Mouse (Mus musculus): ENCODE measurements at regions not wholly inside any gene's neighbourhood (a gene's known extent, or its start where the extent isn't known, plus 50 kb on each side); places are given as distances from the start of the nearest gene placed in this dataset.

DNA sequence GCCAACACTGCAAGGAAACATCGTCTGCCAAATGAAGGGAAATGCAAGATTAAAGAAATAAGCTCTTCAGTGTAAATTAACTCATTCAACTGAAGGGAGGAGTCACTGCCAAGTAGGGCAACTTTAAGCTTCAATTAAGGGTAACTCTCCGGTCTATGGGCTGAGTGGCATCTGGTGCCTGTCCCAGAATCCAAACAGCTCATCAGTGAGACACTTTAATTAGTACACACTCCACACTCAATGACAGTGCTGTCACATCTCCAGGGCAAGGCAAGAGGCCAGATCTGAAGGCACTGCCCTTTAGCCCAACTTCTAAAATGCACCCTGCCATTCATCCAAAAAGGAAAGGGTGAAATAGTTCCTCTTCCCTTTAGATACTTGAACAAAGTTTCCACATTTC is 549.3 kb upstream of the Jmjd1c start:
- no peak for DNase-seq
- Histone ChIP-seq H3K36me3 (ENCODE audit: control insufficient read depth, insufficient read depth, low read length) (no peaks in the 10 kb centered on the region), H3K4me1 (replicated peaks; ENCODE audit: control insufficient read depth, insufficient read depth, low read length) (no peaks in the 10 kb centered on the region), H3K27ac (ENCODE audit: control insufficient read depth, insufficient read depth, low read length) (no peak overlapping the region), H3K4me3 (ENCODE audit: control insufficient read depth, insufficient read depth, low read length) (no peak overlapping the region), H3K27me3 (ENCODE audit: control insufficient read depth, insufficient read depth, low read length) (no peaks in the 10 kb centered on the region)
- TF ChIP-seq CTCF (IDR thresholded peaks at IDR 0.05; ENCODE audit: borderline replicate concordance, control insufficient read depth, extremely low read depth, insufficient read depth, low read length, poor library complexity), result no peak
- TF ChIP-seq POLR2A (IDR thresholded peaks at IDR 0.05; ENCODE audit: control insufficient read depth, extremely low read depth, insufficient read depth, low read length, poor library complexity), result no peak
- WGBS, result 69% methylated on average over 2 of the region's 2 CpGs

DNA sequence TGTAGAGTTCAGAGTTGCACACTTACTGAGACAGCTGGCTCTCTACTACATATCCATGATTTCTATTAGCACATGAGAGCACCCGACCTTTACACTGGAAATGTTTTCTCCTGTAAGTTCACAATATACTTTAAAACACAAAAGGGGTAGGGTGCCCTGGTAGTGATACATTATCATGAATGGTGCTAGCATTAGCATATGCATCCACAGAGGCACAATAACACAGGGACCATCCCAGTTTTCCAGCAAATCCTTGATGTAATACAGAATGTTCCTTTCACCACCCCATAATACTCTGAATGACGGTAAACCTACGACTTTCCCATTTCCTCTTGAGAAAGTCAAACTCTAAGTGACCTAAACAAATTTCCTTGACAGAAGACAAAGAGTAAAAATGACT is 548.3 kb upstream of the Jmjd1c start:
- H3K4me1 ChIP-seq (replicated peaks; ENCODE audit: control insufficient read depth, insufficient read depth, low read length), result no peaks in the 10 kb centered on the region
- H3K27me3 ChIP-seq (ENCODE audit: control insufficient read depth, insufficient read depth, low read length), result no peaks in the 10 kb centered on the region
- TF ChIP-seq POLR2A (IDR thresholded peaks at IDR 0.05; ENCODE audit: control insufficient read depth, extremely low read depth, insufficient read depth, low read length, poor library complexity) (no peak), CTCF (IDR thresholded peaks at IDR 0.05; ENCODE audit: borderline replicate concordance, control insufficient read depth, extremely low read depth, insufficient read depth, low read length, poor library complexity) (no peak)
- H3K4me3 ChIP-seq (ENCODE audit: control insufficient read depth, insufficient read depth, low read length), result no peak overlapping the region
- no peak for DNase-seq
- no peak overlapping the region for H3K27ac ChIP-seq (ENCODE audit: control insufficient read depth, insufficient read depth, low read length)
- 60% methylated on average over 3 of the region's 3 CpGs for WGBS
- no peaks in the 10 kb centered on the region for H3K36me3 ChIP-seq (ENCODE audit: control insufficient read depth, insufficient read depth, low read length)

DNA sequence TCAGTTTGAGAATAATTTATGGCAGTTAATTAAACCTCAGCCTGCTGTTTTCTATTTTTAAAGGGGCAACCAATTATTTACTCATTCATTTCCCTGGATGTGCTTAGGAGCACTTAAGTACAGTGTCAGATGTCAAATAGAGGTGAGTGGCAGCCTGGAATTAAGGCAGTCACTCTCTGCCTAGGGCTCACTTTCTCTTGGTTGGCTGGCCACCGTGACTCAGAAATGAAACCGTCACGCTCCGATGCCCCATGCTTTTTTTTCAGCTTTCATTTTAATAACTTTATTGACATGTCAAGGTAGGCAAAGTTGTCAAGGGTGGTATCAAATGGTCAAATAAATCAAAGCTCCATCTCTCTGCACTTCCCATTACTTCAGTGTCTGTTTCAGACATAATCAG is 547.9 kb upstream of the Jmjd1c start:
- no peak overlapping the region for H3K4me3 ChIP-seq (ENCODE audit: control insufficient read depth, insufficient read depth, low read length)
- TF ChIP-seq POLR2A (IDR thresholded peaks at IDR 0.05; ENCODE audit: control insufficient read depth, extremely low read depth, insufficient read depth, low read length, poor library complexity) (no peak), CTCF (IDR thresholded peaks at IDR 0.05; ENCODE audit: borderline replicate concordance, control insufficient read depth, extremely low read depth, insufficient read depth, low read length, poor library complexity) (no peak)

DNA sequence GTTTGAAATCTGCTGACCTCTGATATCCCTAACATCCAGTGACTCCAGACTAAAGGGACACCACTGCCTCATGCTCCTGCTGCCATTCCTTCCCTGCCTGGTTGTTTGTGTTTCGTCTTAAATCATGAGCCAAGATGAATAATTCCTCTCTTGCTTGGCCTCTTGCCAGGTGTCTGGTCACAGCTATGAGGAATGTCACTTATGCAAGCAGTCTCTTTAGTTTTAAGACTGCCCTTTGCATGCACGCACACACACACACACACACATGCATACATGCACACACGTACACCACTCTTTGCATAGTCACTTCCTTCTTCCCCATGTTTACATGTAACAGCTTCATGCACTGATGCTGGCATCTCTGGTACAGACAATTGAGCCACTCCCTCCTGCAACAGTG is 543.0 kb upstream of the Jmjd1c start:
- 60% methylated on average over 3 of the region's 3 CpGs for WGBS

More for the DNA sequence above, 547.9 kb upstream of the Jmjd1c start:
- DNase-seq, result no peak
- no peak overlapping the region for H3K27ac ChIP-seq (ENCODE audit: control insufficient read depth, insufficient read depth, low read length)
- 90% methylated on average over 4 of the region's 4 CpGs for WGBS
- H3K4me1 ChIP-seq (replicated peaks; ENCODE audit: control insufficient read depth, insufficient read depth, low read length), result no peaks in the 10 kb centered on the region
- no peaks in the 10 kb centered on the region for H3K27me3 ChIP-seq (ENCODE audit: control insufficient read depth, insufficient read depth, low read length)
- no peaks in the 10 kb centered on the region for H3K36me3 ChIP-seq (ENCODE audit: control insufficient read depth, insufficient read depth, low read length)

DNA sequence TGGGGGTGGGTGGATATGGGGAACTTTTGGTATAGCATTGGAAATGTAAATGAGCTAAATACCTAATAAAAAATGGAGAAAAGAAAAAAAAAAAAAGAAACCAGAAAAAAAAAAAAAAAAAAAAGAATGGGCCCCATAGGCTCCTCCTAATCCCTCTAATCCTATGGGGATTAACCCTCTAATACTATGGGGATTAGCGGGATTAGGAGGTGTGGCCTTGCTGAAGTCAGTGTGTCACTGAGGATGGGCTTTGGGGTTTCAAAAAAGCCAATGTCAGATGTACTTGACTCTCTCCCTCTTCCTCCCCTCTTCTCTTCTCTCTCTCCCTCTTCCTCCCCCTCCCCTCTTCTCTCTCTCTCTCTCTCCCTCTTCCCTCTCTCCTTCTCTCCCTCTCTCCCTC is 541.7 kb upstream of the Jmjd1c start:
- Histone ChIP-seq H3K27me3 (ENCODE audit: control insufficient read depth, insufficient read depth, low read length) (no peaks in the 10 kb centered on the region), H3K27ac (ENCODE audit: control insufficient read depth, insufficient read depth, low read length) (no peak overlapping the region), H3K4me1 (replicated peaks; ENCODE audit: control insufficient read depth, insufficient read depth, low read length) (no peaks in the 10 kb centered on the region), H3K4me3 (ENCODE audit: control insufficient read depth, insufficient read depth, low read length) (no peak overlapping the region), H3K36me3 (ENCODE audit: control insufficient read depth, insufficient read depth, low read length) (no peaks in the 10 kb centered on the region)
- no peak for TF ChIP-seq POLR2A (IDR thresholded peaks at IDR 0.05; ENCODE audit: control insufficient read depth, extremely low read depth, insufficient read depth, low read length, poor library complexity)
- no peak for TF ChIP-seq CTCF (IDR thresholded peaks at IDR 0.05; ENCODE audit: borderline replicate concordance, control insufficient read depth, extremely low read depth, insufficient read depth, low read length, poor library complexity)
- 85% methylated on average over 1 of the region's 1 CpGs for WGBS
- no peak for DNase-seq

More for the DNA sequence above, 543.0 kb upstream of the Jmjd1c start:
- no peaks in the 10 kb centered on the region for H3K27me3 ChIP-seq (ENCODE audit: control insufficient read depth, insufficient read depth, low read length)
- no peaks in the 10 kb centered on the region for H3K4me1 ChIP-seq (replicated peaks; ENCODE audit: control insufficient read depth, insufficient read depth, low read length)
- H3K36me3 ChIP-seq (ENCODE audit: control insufficient read depth, insufficient read depth, low read length), result no peaks in the 10 kb centered on the region
- no peak for DNase-seq
- TF ChIP-seq POLR2A (IDR thresholded peaks at IDR 0.05; ENCODE audit: control insufficient read depth, extremely low read depth, insufficient read depth, low read length, poor library complexity) (no peak), CTCF (IDR thresholded peaks at IDR 0.05; ENCODE audit: borderline replicate concordance, control insufficient read depth, extremely low read depth, insufficient read depth, low read length, poor library complexity) (no peak)
- H3K4me3 ChIP-seq (ENCODE audit: control insufficient read depth, insufficient read depth, low read length), result no peak overlapping the region
- H3K27ac ChIP-seq (ENCODE audit: control insufficient read depth, insufficient read depth, low read length), result no peak overlapping the region

DNA sequence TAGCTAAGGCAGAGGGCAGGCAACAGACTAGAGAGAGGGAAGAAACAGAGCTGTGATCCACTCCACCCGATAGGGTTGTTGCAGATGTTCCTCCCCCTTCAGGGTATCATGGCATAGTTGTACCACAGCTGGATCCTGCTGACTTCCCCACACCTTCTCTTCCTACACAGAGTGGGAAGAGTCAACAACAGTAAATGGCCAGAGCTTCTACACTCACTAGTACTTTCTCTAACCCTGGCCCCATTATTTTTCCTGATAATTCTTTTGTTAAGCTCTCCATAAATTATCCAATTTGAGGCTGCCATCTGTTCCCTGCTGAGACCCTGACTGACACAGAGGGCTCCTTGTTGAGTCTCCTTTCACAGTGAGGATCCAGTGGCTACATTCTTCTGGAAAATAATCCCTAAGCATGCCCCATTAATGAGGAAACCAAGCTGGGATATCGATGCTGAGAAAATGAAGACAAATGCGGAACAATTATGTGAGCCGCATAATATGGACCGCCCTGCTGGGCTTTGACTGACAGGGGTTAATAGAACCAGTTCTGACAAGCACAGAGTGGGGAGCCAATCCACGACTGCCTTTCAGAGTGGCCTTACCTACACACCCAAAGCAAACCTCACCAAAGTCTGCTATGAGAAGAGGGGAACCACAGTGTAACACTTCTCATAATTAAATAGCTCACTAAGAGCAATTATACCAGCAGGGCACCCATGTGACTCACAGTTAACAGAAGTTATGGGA is 537.7 kb upstream of the Jmjd1c start:
- no peak overlapping the region for H3K27ac ChIP-seq (ENCODE audit: control insufficient read depth, insufficient read depth, low read length)
- no peak for DNase-seq

More for the DNA sequence above, 537.7 kb upstream of the Jmjd1c start:
- Histone ChIP-seq H3K4me3 (ENCODE audit: control insufficient read depth, insufficient read depth, low read length) (no peak overlapping the region), H3K27me3 (ENCODE audit: control insufficient read depth, insufficient read depth, low read length) (no peaks in the 10 kb centered on the region), H3K36me3 (ENCODE audit: control insufficient read depth, insufficient read depth, low read length) (no peaks in the 10 kb centered on the region), H3K4me1 (replicated peaks; ENCODE audit: control insufficient read depth, insufficient read depth, low read length) (no peaks in the 10 kb centered on the region)
- WGBS, result 81% methylated on average over 6 of the region's 6 CpGs
- TF ChIP-seq POLR2A (IDR thresholded peaks at IDR 0.05; ENCODE audit: control insufficient read depth, extremely low read depth, insufficient read depth, low read length, poor library complexity), result no peak
- TF ChIP-seq CTCF (IDR thresholded peaks at IDR 0.05; ENCODE audit: borderline replicate concordance, control insufficient read depth, extremely low read depth, insufficient read depth, low read length, poor library complexity), result no peak
